Mouse (Mus musculus) liver (tissue): ENCODE data around the gene Oxct1.

Source experiments
- DNase-seq: peaks from one replicate; pipeline ENCODE4 v3.0.0-alpha.2; 2020; ENCODE audit warnings: mixed read lengths

The Oxct1 gene

DNA sequence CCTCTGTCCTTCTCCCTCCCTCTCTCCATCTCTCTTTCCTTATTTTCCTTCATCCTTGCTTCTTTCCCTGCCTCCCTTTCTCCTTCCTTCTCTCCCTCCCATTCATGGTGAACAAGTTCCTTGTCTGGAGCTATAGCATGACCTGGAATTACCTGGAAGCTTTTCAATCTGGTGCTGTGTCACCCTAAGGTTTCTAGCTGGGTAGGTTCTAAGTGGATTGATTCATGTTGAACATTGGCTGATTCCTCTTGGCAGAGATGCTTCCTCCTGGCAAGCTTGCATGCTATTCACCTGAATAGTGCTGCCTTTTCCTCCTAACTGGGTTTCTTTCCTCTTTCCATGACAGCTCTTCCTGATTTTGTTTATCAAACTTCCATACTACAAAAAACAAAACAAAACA is 2.8 kb downstream of the Oxct1 start:
- DNase-seq, result no peak

DNA sequence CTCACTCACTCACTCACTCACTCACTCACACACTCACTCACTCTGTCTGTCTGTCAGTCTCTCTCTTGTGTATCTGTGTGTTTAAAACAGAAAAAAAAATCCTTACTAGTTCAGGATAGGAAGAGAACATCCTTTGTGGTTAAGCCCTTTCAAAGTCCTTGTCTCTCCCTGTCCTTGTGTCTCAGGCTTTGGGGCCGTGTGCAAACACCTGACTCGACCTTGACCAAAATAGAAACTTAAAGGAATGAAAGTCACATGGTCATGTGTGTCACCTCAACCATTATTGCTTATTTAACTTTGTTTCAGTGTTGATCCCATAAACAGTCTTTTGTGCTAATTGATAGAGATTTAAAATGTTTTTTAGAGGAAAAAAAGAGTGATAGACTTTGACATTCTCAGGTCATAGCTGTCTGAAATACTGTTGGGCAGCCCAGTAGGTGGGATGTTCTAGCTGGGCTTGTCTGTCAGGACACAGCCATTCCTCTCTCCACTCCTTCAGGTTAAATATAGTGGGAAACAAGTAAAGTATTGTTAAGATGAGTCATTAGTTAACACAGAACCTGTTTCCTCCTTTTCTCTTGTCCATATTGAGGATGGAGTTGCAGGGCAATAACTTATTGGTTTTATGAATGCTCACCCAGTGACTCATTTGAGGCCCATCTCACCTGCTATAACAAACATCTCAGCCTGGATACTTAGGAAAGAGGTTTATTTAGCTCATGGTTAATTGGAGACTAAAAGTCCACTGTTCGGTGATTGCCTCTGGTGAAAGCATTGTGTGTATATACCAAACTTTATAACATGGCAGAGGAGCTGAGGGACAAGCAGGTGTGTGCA is 7.2 kb downstream of the Oxct1 start:
- DNase-seq, result no peak

- no peak for DNase-seq
These were observed 16.2 kb downstream of the Oxct1 start for GRCm38 (mm10) chr15:4042423-4042822.

- DNase-seq, result peak; percentile 7
These were observed 16.9 kb downstream of the Oxct1 start for GRCm38 (mm10) chr15:4043032-4043471.

DNA sequence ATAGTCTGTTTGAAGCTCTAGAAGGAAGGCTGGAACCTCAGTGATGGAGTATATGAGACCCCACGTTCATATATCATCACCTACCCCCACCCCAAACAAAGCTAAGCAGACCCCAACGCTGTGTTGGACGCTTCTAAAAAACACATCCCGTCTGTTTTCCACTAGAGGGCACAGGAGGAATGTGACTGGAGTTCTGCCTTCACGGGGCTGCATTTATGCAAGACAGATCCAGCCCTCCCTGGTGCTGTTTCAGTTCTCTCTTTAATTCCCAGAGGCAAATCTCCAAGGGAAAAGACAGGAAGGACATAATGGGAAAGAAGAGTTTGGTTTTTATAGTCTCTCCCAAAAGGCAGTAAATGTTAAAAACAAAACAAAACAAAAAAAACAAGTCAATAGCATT is 30.4 kb downstream of the Oxct1 start:
- no peak for DNase-seq

- DNase-seq, result no peak
These were observed 37.4 kb downstream of the Oxct1 start for GRCm38 (mm10) chr15:4063574-4063973.

DNA sequence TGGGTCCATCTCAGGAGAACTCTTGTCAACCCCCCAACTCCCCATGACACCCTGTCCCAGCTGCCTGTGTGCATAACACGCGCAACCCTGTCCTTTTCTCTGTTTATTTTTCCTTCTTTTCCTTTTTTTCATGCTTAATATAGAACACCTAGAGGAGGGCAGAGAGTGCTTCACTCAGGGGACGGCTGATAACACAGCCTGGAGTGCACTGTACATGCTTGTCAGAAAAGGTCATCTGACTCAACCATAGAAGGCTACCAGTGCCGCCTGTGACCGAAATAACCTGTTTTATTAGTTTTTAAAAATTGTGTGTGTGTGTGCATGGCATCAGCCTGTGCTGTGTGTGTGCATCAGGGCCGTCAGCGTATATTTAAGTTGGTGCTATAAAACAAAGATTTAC is 37.8 kb downstream of the Oxct1 start:
- no peak for DNase-seq

DNA sequence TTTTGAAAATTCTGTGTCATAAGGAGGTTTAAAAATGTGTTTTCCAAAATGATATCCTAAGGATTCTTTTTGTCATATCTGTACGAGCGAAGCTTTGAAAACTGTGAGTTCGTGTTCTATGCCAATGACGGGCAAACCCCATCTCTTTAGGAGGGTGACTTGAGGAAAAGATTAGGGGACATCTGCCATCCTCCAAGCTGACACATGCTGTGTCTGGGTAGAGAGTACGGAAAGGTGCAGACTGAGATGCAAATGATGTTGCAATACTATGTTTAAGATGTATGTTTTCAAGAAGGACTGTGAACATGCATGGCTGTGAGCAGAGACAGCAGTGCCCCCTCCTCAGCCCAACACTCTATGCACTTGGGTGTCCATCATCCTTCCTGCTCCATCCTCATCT is 38.5 kb downstream of the Oxct1 start:
- DNase-seq, result no peak

DNA sequence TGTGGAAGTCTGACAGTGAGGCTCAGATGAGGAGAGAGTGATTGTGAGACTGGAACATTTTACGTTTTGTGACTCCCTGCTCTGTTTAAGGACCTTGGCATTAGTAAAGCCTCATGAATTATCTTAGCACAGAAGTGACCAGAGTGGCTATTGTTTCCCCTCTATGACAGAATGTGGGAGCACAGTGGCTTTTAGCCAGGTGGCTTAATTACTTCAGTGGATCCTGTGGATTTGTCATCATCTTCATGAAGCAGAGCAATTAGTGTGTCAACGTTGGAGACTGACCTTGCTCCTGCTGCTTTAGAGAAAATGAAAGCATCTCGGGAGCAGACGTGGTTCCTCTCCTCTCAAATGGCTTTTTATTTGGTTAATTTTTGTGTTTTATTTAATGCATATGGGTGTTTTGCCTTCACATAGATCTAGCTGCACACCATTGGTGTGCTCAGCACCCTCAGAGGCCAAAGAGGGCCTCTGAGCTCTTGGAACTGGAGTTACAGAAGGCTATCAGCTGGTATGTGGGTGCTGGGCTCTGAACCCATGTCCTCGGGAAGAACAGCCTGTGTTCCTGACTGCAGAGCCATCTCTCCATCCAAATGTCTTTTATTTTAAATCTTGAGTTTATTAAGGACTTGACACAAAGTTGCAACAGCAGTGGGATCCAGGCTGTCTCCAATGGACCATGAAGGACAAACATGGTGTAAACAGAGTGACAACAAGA is 41.2 kb downstream of the Oxct1 start:
- DNase-seq, result no peak

GRCm38 (mm10) chr15:4077978-4078377 is 51.8 kb downstream of the Oxct1 start:
- no peak for DNase-seq

- DNase-seq, result no peak
These were observed 52.6 kb downstream of the Oxct1 start for GRCm38 (mm10) chr15:4078785-4079184.

GRCm38 (mm10) chr15:4079425-4080189 is 53.4 kb downstream of the Oxct1 start:
- no peak for DNase-seq

GRCm38 (mm10) chr15:4085600-4086384 is 59.6 kb downstream of the Oxct1 start:
- no peak for DNase-seq

GRCm38 (mm10) chr15:4087446-4087845 is 61.3 kb downstream of the Oxct1 start:
- DNase-seq, result no peak

DNA sequence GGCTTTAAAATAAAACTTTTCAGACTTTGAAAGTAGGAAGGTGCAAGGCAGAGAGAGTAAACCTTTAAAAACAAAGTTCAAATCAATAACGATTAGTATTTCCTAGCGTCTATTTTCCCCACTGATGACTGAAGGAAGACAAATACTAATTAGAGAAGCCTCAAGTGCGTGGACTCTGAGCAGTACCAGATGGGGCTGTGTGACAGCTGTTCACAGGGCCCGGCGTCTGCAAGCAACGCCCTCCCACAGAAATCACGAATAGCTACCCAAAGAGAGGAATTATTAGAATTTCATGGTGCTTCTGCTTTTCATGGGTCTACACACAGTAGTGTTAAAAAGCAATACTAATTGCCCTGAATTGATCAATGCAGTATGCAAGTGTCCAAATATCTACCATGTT is 61.7 kb downstream of the Oxct1 start:
- DNase-seq, result no peak

GRCm38 (mm10) chr15:4090601-4091000 is 64.4 kb downstream of the Oxct1 start:
- no peak for DNase-seq

- DNase-seq, result no peak
These were observed 66.4 kb downstream of the Oxct1 start for GRCm38 (mm10) chr15:4092586-4092985.

DNA sequence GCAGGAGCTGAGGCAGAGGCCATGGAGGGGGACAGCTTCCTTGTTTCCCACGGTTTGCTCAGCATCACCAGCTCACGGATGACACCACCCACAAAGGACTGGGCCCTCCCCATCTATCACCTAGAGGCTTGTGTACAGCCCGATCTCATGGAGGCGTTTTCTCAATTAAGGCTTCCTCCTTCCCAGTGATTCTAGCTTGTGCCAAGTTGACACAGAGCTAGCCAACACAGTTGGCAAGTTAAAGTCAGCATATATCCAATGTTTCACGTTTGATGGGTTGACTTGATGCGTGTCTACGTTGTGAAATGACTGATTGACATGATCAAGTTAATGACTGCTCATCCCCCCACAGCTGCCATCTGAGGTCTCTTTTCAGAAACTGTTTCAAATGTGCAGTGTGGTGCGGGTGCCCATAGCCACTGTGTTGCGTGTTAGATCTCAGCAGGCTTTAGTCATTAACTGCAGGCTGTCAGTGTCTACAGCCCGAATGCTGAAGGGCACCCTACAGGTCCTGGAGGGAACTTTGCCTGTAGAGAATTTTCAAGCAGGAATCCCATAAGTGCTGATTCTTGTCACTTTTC is 74.2 kb downstream of the Oxct1 start:
- no peak for DNase-seq

DNA sequence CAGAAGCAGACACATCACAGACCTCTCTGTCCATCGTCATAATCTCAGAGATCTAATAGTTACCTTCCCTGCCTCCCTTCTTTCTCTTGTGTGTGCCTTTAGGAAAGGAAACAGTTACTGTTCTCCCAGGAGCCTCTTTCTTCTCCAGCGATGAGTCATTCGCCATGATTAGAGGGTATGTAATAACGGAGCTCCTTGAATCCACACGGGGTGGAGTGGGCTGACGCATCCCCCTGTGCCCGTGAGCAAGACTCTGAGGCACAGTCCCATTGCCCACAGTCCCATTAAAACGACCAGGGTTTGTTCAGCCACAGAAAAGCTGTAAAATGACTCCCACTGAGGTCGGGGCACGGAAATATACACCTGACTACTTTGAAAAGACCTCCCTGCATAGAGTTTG is 74.8 kb downstream of the Oxct1 start:
- no peak for DNase-seq

- DNase-seq, result no peak
These were observed 78.1 kb downstream of the Oxct1 start for GRCm38 (mm10) chr15:4104319-4104718.

GRCm38 (mm10) chr15:4105498-4105897 is 79.3 kb downstream of the Oxct1 start:
- no peak for DNase-seq

DNA sequence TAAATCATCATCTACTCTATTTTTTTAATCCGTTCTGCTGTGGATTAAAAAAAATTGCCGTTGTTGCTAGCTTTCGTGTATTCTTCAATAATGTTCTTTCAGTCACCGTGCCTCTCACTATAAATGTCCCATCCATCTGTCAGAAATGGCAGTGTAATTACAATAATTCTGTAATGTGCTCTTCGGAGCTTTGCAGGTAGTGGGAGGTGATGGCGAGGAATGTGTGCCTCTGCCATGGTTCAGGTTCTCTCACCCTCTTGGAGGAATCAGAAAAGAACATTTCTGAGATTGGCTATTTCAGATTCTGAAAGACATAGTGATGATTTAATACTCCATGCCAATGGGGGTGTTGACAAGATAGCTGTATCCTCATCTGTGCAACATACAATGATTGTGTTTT is 93.8 kb downstream of the Oxct1 start:
- DNase-seq, result no peak
